Mouse (Mus musculus): Measurements from ENCODE around the gene Ltbp3. TPM values are rescaled to one million over a fixed set of nuclear protein-coding genes. Genes with fewer than 3 reads are reported as not detected.
"Not testable (repeated sequence)": the region's sequence is repeated elsewhere in the genome, so short reads cannot be mapped to it uniquely, and the experiment has no call there.

The Ltbp3 gene
- polyA plus RNA-seq, 1 experiment from 2014 or later, result 16.6 TPM

DNA sequence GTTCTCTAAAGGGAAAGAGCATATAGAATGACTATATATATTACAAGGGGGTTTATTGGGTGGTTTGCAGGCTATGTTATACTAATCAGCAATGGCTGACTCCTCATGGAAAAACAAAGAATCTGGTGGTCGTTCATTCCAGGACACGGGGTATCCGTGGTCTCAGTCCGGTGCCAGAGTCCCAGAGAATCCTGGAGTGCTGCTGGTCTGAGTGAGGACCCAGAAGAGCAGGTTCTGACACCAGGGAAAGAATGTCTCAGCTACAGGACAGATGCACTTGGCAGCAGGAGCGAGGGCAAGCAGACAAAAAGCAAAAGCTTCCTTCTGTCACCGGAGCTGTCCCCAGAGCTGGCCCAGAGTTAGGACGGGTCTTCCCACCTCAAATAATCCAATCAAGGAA lies 47.9 kb downstream of the Ltbp3 start:
- no peaks in the 10 kb centered on the region for H3K4me1 ChIP-seq
- H3K36me3 ChIP-seq, result no peaks in the 10 kb centered on the region
- no peak overlapping the region for H3K4me3 ChIP-seq
- no peaks in the 10 kb centered on the region for H3K27me3 ChIP-seq
- H3K9ac ChIP-seq, result no peak overlapping the region
- no peak overlapping the region for H3K27ac ChIP-seq
- no peak overlapping the region for H3K4me2 ChIP-seq (replicated peaks)
- no peak for ATAC-seq (ENCODE audit: low FRiP score)
- H3K9me3 ChIP-seq (replicated peaks), result no peaks in the 10 kb centered on the region
- 88% methylated on average over 7 of the region's 7 CpGs for WGBS

GRCm38 (mm10) chr19:5789066-5789465 lies 48.4 kb downstream of the Ltbp3 start:
- no peak overlapping the region for H3K9ac ChIP-seq
- no peak overlapping the region for H3K4me3 ChIP-seq
- H3K4me2 ChIP-seq (replicated peaks), result no peak overlapping the region
- WGBS, result 74% methylated on average over 5 of the region's 5 CpGs
- H3K9me3 ChIP-seq (replicated peaks), result no peaks in the 10 kb centered on the region
- ATAC-seq (ENCODE audit: low FRiP score), result no peak
- 0 out of 2 replicates have a peak, but pooled peaks cover 1% of the 10 kb centered on the region for H3K4me1 ChIP-seq
- no peaks in the 10 kb centered on the region for H3K27me3 ChIP-seq
- no peaks in the 10 kb centered on the region for H3K36me3 ChIP-seq
- H3K27ac ChIP-seq, result no peak overlapping the region

GRCm38 (mm10) chr19:5791329-5791728 lies 50.6 kb downstream of the Ltbp3 start:
- Histone ChIP-seq H3K27me3 (no peaks in the 10 kb centered on the region), H3K9me3 (replicated peaks) (no peaks in the 10 kb centered on the region), H3K27ac (no peak overlapping the region), H3K4me1 (peaks cover 18% of the 10 kb centered on the region), H3K9ac (no peak overlapping the region), H3K4me2 (replicated peaks) (no peak overlapping the region), H3K4me3 (no peak overlapping the region), H3K36me3 (peaks cover 14% of the 10 kb centered on the region)
- no peak for ATAC-seq (ENCODE audit: low FRiP score)
- WGBS, result 80% methylated on average over 4 of the region's 4 CpGs

DNA sequence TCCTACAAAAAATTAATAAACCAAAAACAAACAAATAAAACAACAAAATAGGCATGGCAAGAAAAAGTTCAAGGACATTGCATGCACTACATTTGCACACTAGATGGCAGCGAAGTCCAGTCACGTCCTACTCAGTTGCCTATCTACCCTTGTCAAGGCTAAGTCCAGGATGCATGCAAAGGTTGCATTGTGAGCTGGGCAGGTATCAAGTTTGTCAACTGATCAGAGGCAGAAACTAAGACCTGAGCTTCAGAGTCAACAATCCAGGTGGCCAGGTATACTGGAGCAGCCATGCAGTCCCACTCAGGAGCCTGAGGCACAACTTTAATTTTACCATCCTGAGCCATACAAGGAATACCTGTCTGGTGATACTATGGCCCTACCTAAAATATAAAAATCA lies 52.4 kb downstream of the Ltbp3 start:
- 5% methylated on average over 2 of the region's 2 CpGs for WGBS
- peak; percentile 52 for ATAC-seq (ENCODE audit: low FRiP score)
- peaks cover 34% of the 10 kb centered on the region for H3K4me1 ChIP-seq
- no peak overlapping the region for H3K9ac ChIP-seq
- no peaks in the 10 kb centered on the region for H3K9me3 ChIP-seq (replicated peaks)
- no peaks in the 10 kb centered on the region for H3K27me3 ChIP-seq
- no peak overlapping the region for H3K27ac ChIP-seq
- H3K36me3 ChIP-seq, result peaks cover 31% of the 10 kb centered on the region
- no peak overlapping the region for H3K4me2 ChIP-seq (replicated peaks)
- no peak overlapping the region for H3K4me3 ChIP-seq

- not testable (repeated sequence) for H3K9me3 ChIP-seq (replicated peaks); H3K4me2 ChIP-seq (replicated peaks); H3K27me3 ChIP-seq
- Histone ChIP-seq H3K4me1 (peaks cover 34% of the 10 kb centered on the region), H3K9ac (0 out of 2 replicates have a peak overlapping the region, but pooled peaks have one; percentile 8), H3K4me3 (0 out of 2 replicates have a peak overlapping the region, but pooled peaks have one; percentile 0), H3K36me3 (peaks cover 36% of the 10 kb centered on the region), H3K27ac (peak overlapping the region; percentile 71)
- peak; percentile 49 for ATAC-seq (ENCODE audit: low FRiP score)
- 36% methylated on average over 7 of the region's 7 CpGs for WGBS
Measured at GRCm38 (mm10) chr19:5793917-5794770, 53.4 kb downstream of the Ltbp3 start.

GRCm38 (mm10) chr19:5794771-5795576 lies 54.3 kb downstream of the Ltbp3 start:
- Histone ChIP-seq H3K9me3 (replicated peaks) (no peaks in the 10 kb centered on the region), H3K9ac (no peak overlapping the region; the same call in 1 of the 2 replicates), H3K4me3 (peak overlapping the region; percentile 8; the same call in 1 of the 2 replicates), H3K4me1 (peaks cover 34% of the 10 kb centered on the region), H3K4me2 (replicated peaks) (peak overlapping the region; percentile 90), H3K36me3 (peaks cover 36% of the 10 kb centered on the region), H3K27me3 (no peaks in the 10 kb centered on the region), H3K27ac (0 out of 2 replicates have a peak overlapping the region, but pooled peaks have one; percentile 9)
- 39% methylated on average over 5 of the region's 5 CpGs for WGBS
- peak; percentile 43; the same call in 1 of the 2 replicates for ATAC-seq (ENCODE audit: low FRiP score)

DNA sequence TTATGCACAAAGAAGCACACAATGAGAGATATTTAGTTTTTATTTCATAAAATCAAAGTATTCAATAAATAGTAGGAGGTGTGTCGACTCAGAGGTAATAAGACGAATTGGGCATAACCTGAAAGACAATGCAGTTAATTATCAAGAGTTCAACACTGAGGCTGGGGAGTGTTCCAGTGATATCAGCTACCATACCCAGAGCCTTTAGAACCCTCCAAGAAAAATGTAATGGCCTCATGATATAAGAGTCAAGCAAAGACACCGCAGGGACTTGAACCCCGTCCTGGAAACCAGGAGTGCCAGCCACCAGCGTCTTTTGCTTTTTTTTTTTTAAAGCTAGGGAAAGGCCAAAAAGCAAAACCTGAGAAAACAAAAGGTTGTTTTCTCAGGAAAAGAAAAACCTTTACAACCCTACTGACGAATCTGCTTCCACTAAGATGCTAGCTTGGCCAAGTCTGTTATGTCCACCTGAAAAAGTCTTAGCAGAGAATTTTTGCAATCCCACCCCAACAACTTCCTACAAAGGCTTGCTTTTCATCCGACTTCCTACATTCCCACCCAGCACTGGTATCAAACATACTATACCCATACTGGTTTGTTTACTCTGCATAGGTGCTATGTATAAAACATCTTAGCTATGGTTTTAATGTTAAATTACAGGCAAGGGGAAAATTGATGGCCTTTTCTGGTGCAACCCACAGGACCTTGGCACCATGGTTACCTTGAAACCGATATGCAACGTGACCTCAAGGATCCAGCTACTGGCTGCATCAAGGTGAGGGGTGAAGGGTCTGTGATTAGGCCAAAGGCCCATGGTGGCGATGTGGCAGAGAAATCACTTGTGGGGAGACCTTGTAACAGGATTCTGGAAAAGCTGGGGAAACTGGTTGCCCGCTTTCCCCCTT lies 55.2 kb downstream of the Ltbp3 start:
- Histone ChIP-seq H3K9ac (peak overlapping the region; percentile 100), H3K36me3 (peaks cover 36% of the 10 kb centered on the region), H3K4me2 (replicated peaks) (peak overlapping the region; percentile 90), H3K27me3 (no peaks in the 10 kb centered on the region), H3K4me1 (peaks cover 34% of the 10 kb centered on the region), H3K4me3 (peak overlapping the region; percentile 98), H3K9me3 (replicated peaks) (no peaks in the 10 kb centered on the region), H3K27ac (peak overlapping the region; percentile 3; the same call in 1 of the 2 replicates)
- 69% methylated on average over 11 of the region's 11 CpGs for WGBS
- ATAC-seq (ENCODE audit: low FRiP score), result no peak

DNA sequence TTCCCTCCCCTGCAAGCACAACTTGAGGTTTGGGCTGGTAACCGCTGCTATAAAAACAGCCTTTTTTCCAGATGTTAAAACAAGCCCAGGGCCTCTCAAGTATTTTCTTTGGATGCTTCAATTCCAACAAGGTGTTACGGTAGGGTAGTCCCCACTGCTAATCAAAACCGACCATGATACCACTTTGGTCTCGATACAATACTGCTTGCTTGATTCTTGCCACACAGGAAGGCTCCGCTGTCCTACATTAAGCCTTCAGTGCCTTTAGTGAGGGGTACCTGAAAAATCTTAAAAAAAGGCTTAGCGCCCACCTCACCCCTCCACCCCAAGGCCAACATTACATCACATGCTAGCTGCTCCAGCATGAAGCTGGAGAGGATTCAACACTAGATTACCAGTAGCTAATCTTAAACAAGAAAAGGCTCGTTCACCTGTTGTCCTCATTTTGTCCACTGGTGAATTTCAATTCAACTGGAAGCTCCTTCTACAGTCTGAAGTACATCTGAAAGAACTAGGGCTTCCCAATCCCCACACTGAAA lies 55.9 kb downstream of the Ltbp3 start:
- H3K27me3 ChIP-seq, result no peaks in the 10 kb centered on the region
- H3K9me3 ChIP-seq (replicated peaks), result no peaks in the 10 kb centered on the region
- WGBS, result 73% methylated on average over 7 of the region's 7 CpGs
- H3K9ac ChIP-seq, result peak overlapping the region; percentile 100
- H3K27ac ChIP-seq, result peak overlapping the region; percentile 3; the same call in 1 of the 2 replicates
- no peak for ATAC-seq (ENCODE audit: low FRiP score)
- H3K4me3 ChIP-seq, result peak overlapping the region; percentile 98
- peaks cover 36% of the 10 kb centered on the region for H3K36me3 ChIP-seq
- peak overlapping the region; percentile 90 for H3K4me2 ChIP-seq (replicated peaks)
- peaks cover 34% of the 10 kb centered on the region for H3K4me1 ChIP-seq

DNA sequence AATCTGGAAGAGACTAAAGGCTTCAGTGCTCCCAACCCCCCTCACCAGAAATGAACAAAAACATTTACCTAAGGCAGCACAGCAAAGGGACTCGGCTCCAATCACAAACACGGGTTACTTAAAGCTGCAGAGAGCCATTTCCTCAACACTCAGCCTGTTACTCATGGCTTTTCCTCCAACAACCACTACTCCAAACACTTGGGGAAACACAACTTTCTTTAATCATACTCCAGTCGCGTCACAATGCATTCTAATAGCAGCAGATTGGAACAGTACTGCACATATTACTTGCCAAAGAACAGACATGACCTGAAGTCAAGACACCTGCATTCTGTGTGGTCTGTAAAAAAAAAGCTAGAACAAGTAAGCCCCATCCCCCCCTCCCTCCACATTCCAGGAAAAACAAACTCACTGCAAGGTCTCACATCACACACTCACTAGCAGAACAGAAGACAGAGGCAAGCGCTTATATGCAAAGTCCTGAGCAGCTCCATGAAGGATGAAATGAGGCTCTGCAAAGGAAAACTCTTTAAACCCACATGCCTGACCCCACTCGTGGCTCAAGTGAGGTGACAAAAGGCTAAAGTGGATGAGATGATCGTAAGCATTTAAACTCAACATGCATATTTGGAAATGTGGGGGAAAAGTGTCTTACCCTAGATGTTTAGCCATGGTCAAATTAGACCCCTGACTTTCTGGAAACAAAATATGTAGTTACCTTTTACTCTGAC lies 56.8 kb downstream of the Ltbp3 start:
- WGBS, result 34% methylated on average over 7 of the region's 7 CpGs
- no peaks in the 10 kb centered on the region for H3K27me3 ChIP-seq
- peak overlapping the region; percentile 90 for H3K4me2 ChIP-seq (replicated peaks)
- H3K4me1 ChIP-seq, result peaks cover 34% of the 10 kb centered on the region
- H3K27ac ChIP-seq, result peak overlapping the region; percentile 55
- no peaks in the 10 kb centered on the region for H3K9me3 ChIP-seq (replicated peaks)
- no peak for ATAC-seq (ENCODE audit: low FRiP score)
- peak overlapping the region; percentile 100 for H3K9ac ChIP-seq
- H3K36me3 ChIP-seq, result peaks cover 36% of the 10 kb centered on the region
- H3K4me3 ChIP-seq, result peak overlapping the region; percentile 98

DNA sequence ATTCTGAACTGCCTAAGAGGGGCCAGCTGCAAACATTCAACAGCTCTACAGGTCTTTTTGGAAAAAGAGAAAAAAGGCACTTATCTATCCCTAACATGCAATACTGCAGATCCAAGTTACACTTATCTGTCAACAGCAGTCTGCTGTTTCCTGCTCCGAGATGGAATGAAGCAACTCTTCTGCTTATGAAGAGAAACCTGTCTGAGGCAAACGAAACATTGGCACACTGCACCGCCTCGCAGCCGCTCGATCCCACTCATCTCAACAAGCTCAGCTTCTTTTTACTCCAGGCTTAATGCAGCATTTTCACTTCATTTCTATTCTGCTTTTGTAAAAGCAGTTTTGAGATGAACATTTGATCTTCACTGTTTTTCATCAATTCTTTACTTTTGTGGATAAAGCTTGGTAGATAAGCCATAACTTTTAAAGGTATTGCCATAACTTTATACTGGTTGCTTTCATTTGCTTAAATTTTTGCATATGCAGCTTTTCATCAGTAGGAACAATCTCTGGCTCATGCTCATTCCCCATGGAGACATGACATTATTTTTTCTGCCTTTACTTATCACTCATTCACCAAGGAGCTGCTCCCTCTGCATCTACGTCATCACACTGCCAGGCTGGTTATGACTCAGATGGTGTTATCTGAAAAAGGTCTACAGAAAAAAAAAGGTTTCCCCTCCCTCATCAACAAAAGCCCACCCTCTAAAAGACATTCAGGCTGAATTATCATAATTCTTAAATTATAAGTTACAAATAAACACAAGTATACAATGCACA lies 58.2 kb downstream of the Ltbp3 start:
- WGBS, result 3% methylated on average over 7 of the region's 7 CpGs
- Histone ChIP-seq H3K4me3 (peak overlapping the region; percentile 98), H3K27me3 (no peaks in the 10 kb centered on the region), H3K4me2 (replicated peaks) (peak overlapping the region; percentile 90), H3K27ac (no peak overlapping the region), H3K9ac (peak overlapping the region; percentile 100), H3K36me3 (peaks cover 36% of the 10 kb centered on the region), H3K4me1 (peaks cover 37% of the 10 kb centered on the region), H3K9me3 (replicated peaks) (no peaks in the 10 kb centered on the region)
- ATAC-seq (ENCODE audit: low FRiP score), result no peak

Data from hindbrain, embryonic 12.5 days (tissue).